ENCODE assay signal across 12 mouse cellular contexts in the genomic region with DNA sequence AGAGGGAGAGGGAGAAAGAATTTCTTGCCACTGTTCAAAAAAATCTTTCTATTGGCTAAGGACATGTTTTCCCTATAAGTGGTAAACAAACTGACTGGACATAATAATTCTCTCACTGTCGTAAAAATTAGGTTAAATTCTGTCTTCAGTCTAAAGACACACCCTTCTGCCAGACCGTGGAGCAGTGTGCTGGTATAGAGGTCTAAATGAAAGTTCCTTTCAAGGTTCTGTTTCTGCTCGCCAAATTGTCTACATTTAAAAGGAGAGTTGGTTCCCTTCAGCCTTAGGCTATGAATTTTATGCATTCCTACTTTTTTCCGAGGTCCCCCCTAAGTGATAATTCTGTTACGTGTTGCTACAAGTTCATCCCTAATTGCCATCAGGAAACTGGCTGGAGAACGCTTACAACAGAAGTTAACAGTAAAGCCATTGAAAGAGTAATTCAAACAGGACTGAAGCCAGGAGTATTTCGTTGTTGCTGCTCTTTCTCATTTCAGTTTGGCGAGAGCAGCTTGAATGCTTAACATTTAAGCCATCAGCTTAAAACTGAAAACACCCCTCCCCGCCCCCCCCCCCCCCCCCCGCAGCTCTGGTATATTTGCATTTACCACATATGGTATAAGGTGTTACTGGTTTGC. TPM values are rescaled to one million over a fixed set of nuclear protein-coding genes. Genes with fewer than 3 reads are reported as not detected.
A peak's percentile ranks its signal among the peaks of the same experiment; 100 is the strongest.
DNase-seq lines count a peak whose midpoint lies in the region; ATAC-seq and TF ChIP-seq lines count a peak whose summit lies in the region.
"Had no signal": no experiment of that assay in that cellular context is flagged by ENCODE, and none has a peak within 500 bp of the region (broad histone marks: within the 10 kb centered on the region; RNA-seq: fewer than 3 reads in every experiment).

No protein-coding gene starts in this region.

- no peaks in the 10 kb centered on the region for H3K27me3 ChIP-seq in forebrain, embryonic 15.5 days
- no peaks in the 10 kb centered on the region for H3K27me3 ChIP-seq in forebrain, embryonic 12.5 days
- H3K27me3 ChIP-seq in lung, embryonic 14.5 days (ENCODE audit: insufficient read depth, low read length) = no peaks in the 10 kb centered on the region
- H3K27me3 ChIP-seq in embryonic facial prominence, embryonic 14.5 days (replicated peaks; ENCODE audit: control insufficient read depth, insufficient read depth, low read length) = no peaks in the 10 kb centered on the region
- no peaks in the 10 kb centered on the region for H3K27me3 ChIP-seq in stomach, embryonic 14.5 days (ENCODE audit: control insufficient read depth, insufficient read depth, low read length)

- peaks cover 22% of the 10 kb centered on the region for H3K4me1 ChIP-seq in forebrain, embryonic 15.5 days
- H3K4me1 ChIP-seq in forebrain, embryonic 12.5 days = no peaks in the 10 kb centered on the region; the same call in 1 of the 2 replicates
- peaks cover 8% of the 10 kb centered on the region for H3K4me1 ChIP-seq in lung, embryonic 14.5 days (ENCODE audit: insufficient read depth)
- H3K4me1 ChIP-seq in embryonic facial prominence, embryonic 14.5 days (ENCODE audit: control insufficient read depth, insufficient read depth, low read length) = peaks cover 19% of the 10 kb centered on the region
- peaks cover 14% of the 10 kb centered on the region; the same call in 1 of the 2 replicates for H3K4me1 ChIP-seq in stomach, embryonic 14.5 days (ENCODE audit: control insufficient read depth, insufficient read depth, low read length)

- 17% methylated on average over 10 of the region's 10 CpGs for WGBS in forebrain, embryonic 15.5 days
- 40% methylated on average over 10 of the region's 10 CpGs for WGBS in forebrain, embryonic 12.5 days
- 28% methylated on average over 10 of the region's 10 CpGs for WGBS in lung, embryonic 14.5 days
- WGBS in embryonic facial prominence, embryonic 14.5 days = 15% methylated on average over 10 of the region's 10 CpGs
- 26% methylated on average over 10 of the region's 10 CpGs for WGBS in stomach, embryonic 14.5 days

- no peak overlapping the region for H3K4me3 ChIP-seq in forebrain, embryonic 15.5 days
- H3K4me3 ChIP-seq in forebrain, embryonic 12.5 days (replicated peaks) = no peak overlapping the region
- H3K4me3 ChIP-seq in lung, embryonic 14.5 days (ENCODE audit: low read depth, low read length) = no peak overlapping the region
- H3K4me3 ChIP-seq in embryonic facial prominence, embryonic 14.5 days (ENCODE audit: low read depth, low read length) = no peak overlapping the region
- H3K4me3 ChIP-seq in stomach, embryonic 14.5 days (ENCODE audit: low read depth, low read length) = no peak overlapping the region

- peak; percentile 28 for DNase-seq in lung, embryonic 14.5 days
- DNase-seq in lung, postnatal 10 days = no peak
- peak; percentile 52 for DNase-seq in embryonic facial prominence, embryonic 14.5 days (ENCODE audit: low spot score)
- no peak for DNase-seq in adipocyte (ENCODE audit: low spot score)
- DNase-seq in urinary bladder, postnatal 25 days (ENCODE audit: low spot score) = no peak
- DNase-seq: B cell, adult 2 months; cerebellum, adult 11-12 months; kidney, postnatal 25 days had no signal

- ATAC-seq in forebrain, embryonic 15.5 days (replicated peaks) = peak; percentile 62
- no peak for ATAC-seq in forebrain, embryonic 12.5 days (ENCODE audit: low FRiP score)
- ATAC-seq in lung, embryonic 14.5 days (ENCODE audit: insufficient read depth) = no peak; the same call in 1 of the 2 replicates
- ATAC-seq in embryonic facial prominence, embryonic 14.5 days (ENCODE audit: low read depth) = no peak
- ATAC-seq in stomach, embryonic 14.5 days (ENCODE audit: insufficient number of reproducible peaks, insufficient read depth, low FRiP score, low read depth) = no peak

- 0 out of 2 replicates have a peak overlapping the region, but pooled peaks have one; percentile 19 for H3K27ac ChIP-seq in forebrain, embryonic 15.5 days (replicated peaks)
- no peak overlapping the region for H3K27ac ChIP-seq in forebrain, embryonic 12.5 days
- H3K27ac ChIP-seq in lung, embryonic 14.5 days (ENCODE audit: low read depth) = no peak overlapping the region
- H3K27ac ChIP-seq in embryonic facial prominence, embryonic 14.5 days (replicated peaks; ENCODE audit: low read depth, low read length) = no peak overlapping the region
- no peak overlapping the region; the same call in 1 of the 2 replicates for H3K27ac ChIP-seq in stomach, embryonic 14.5 days (ENCODE audit: low read length)

- no peaks in the 10 kb centered on the region for H3K36me3 ChIP-seq in forebrain, embryonic 15.5 days
- H3K36me3 ChIP-seq in forebrain, embryonic 12.5 days (replicated peaks) = no peaks in the 10 kb centered on the region
- no peaks in the 10 kb centered on the region; the same call in 1 of the 2 replicates for H3K36me3 ChIP-seq in lung, embryonic 14.5 days (ENCODE audit: insufficient read depth)
- H3K36me3 ChIP-seq in embryonic facial prominence, embryonic 14.5 days (ENCODE audit: control insufficient read depth, insufficient read depth, low read length) = no peaks in the 10 kb centered on the region
- no peaks in the 10 kb centered on the region for H3K36me3 ChIP-seq in stomach, embryonic 14.5 days (ENCODE audit: control insufficient read depth, insufficient read depth, low read length)
- H3K36me3 ChIP-seq: G1E had no signal

- no peak overlapping the region for H3K9ac ChIP-seq in forebrain, embryonic 15.5 days (replicated peaks)
- no peak overlapping the region for H3K9ac ChIP-seq in forebrain, embryonic 12.5 days
- no peak overlapping the region for H3K9ac ChIP-seq in lung, embryonic 14.5 days
- H3K9ac ChIP-seq in embryonic facial prominence, embryonic 14.5 days (ENCODE audit: low read depth, low read length) = no peak overlapping the region
- no peak overlapping the region for H3K9ac ChIP-seq in stomach, embryonic 14.5 days (replicated peaks; ENCODE audit: low read depth, low read length)

- H3K4me2 ChIP-seq in forebrain, embryonic 15.5 days (replicated peaks) = peak overlapping the region; percentile 28
- no peak overlapping the region for H3K4me2 ChIP-seq in forebrain, embryonic 12.5 days
- peak overlapping the region; percentile 10; the same call in 1 of the 2 replicates for H3K4me2 ChIP-seq in lung, embryonic 14.5 days
- peak overlapping the region; percentile 36 for H3K4me2 ChIP-seq in embryonic facial prominence, embryonic 14.5 days (ENCODE audit: low read depth, low read length)
- 0 out of 2 replicates have a peak overlapping the region, but pooled peaks have one; percentile 21 for H3K4me2 ChIP-seq in stomach, embryonic 14.5 days (replicated peaks; ENCODE audit: low read depth, low read length)

- no peaks in the 10 kb centered on the region for H3K9me3 ChIP-seq in forebrain, embryonic 15.5 days
- no peaks in the 10 kb centered on the region for H3K9me3 ChIP-seq in forebrain, embryonic 12.5 days
- no peaks in the 10 kb centered on the region for H3K9me3 ChIP-seq in lung, embryonic 14.5 days (ENCODE audit: low read depth, low read length)
- H3K9me3 ChIP-seq in embryonic facial prominence, embryonic 14.5 days (ENCODE audit: control insufficient read depth, low read length) = no peaks in the 10 kb centered on the region
- H3K9me3 ChIP-seq in stomach, embryonic 14.5 days (ENCODE audit: control insufficient read depth, low read depth, low read length) = no peaks in the 10 kb centered on the region

- TF ChIP-seq CTCF in lung, embryonic 14.5 days (IDR thresholded peaks at IDR 0.05; ENCODE audit: low read depth) = no peak

RNA-seq across cellular contexts. Expression of a gene that starts 35.8 kb away (rescaled TPM):
- polyA plus RNA-seq in forebrain, embryonic 15.5 days (2015; fragmentation: Nextera tagmentation; extraction: Ambion mirVana) = 40.5 and 45.1 TPM in 2 replicates
- 15.8 and 22.8 TPM in 2 replicates for polyA plus RNA-seq in forebrain, embryonic 12.5 days (2016; fragmentation: Nextera tagmentation; extraction: Ambion mirVana)
- polyA plus RNA-seq in lung, embryonic 14.5 days (2014; fragmentation: Nextera tagmentation; extraction: Ambion mirVana) = 57.5 and 60.4 TPM in 2 replicates
- 36.5 and 40.2 TPM in 2 replicates for polyA plus RNA-seq in embryonic facial prominence, embryonic 14.5 days (2014; fragmentation: Nextera tagmentation; extraction: Ambion mirVana)
- 55.5 and 56.8 TPM in 2 replicates for polyA plus RNA-seq in stomach, embryonic 14.5 days (2014; fragmentation: Nextera tagmentation; extraction: Ambion mirVana)
- polyA plus RNA-seq: G1E had no signal

Comparison
In these comparisons a context has a peak if more than half of its experiments do, and no peak if none do; other contexts are left out.
1. DNase-seq: peak in lung, embryonic 14.5 days (single experiment) and embryonic facial prominence, embryonic 14.5 days (single experiment); none in lung, postnatal 10 days (single experiment), adipocyte (single experiment) and urinary bladder, postnatal 25 days (single experiment).